Mouse (Mus musculus): ENCODE results near the gene Rtf1. TPM values are rescaled to one million over a fixed set of nuclear protein-coding genes. Genes with fewer than 3 reads are reported as not detected.
A peak's percentile ranks its signal among the peaks of the same experiment; 100 is the strongest.

Rtf1 gene
- polyA plus RNA-seq, 1 experiment from 2014 or later, result 19.3 TPM

DNA sequence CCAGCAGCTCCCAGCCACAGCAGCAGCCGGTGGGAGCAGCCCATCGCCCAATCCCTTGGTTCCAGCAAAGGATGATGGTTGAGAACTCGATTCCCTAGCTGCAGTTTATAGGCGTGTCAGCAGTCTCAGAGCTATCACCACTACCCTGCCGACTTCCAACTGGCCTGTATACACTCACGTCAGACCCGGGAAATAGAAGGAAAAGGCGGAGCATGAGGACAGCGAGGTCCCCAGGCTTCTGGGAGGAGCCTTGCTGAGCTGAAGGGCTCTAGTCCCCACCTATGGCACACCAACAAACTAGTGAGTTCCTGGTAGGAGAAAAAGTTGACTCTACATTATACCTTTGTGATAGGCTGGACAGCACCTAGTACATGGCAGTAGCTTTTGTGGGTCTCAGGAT is 85.4 kb downstream of the Rtf1 start, which contains the start of gene Ltk:
Ltk (minus strand) TSS at position 181 of the 400 bp plus-strand sequence.
- Histone ChIP-seq H3K9me3 (ENCODE audit: low read length) (no peaks in the 10 kb centered on the region), H3K36me3 (replicated peaks; ENCODE audit: insufficient read depth, low read length) (peaks cover 3% of the 10 kb centered on the region; the same call in 1 of the 2 replicates), H3K4me3 (ENCODE audit: low read depth, low read length) (no peak within 1 kb of the TSS), H3K27ac (ENCODE audit: low read depth) (no peak within 1 kb of the TSS), H3K27me3 (ENCODE audit: insufficient read depth, low read length) (peaks cover 41% of the 10 kb centered on the region), H3K4me1 (ENCODE audit: insufficient read depth) (peaks cover 10% of the 10 kb centered on the region), H3K9ac (replicated peaks) (no peak within 1 kb of the TSS), H3K4me2 (ENCODE audit: low read depth, low read length) (0 out of 2 replicates have a peak within 1 kb of the TSS, but pooled peaks have one; percentile 96)
- WGBS (ENCODE audit: insufficient replicate concordance), result 14% methylated on average over 9 of the region's 9 CpGs
- DNase-seq (no peak), ATAC-seq (no peak)
- TF ChIP-seq EP300 (IDR thresholded peaks at IDR 0.05; ENCODE audit: low read depth) (no peak), CTCF (IDR thresholded peaks at IDR 0.05; ENCODE audit: low read depth) (no peak)

DNA sequence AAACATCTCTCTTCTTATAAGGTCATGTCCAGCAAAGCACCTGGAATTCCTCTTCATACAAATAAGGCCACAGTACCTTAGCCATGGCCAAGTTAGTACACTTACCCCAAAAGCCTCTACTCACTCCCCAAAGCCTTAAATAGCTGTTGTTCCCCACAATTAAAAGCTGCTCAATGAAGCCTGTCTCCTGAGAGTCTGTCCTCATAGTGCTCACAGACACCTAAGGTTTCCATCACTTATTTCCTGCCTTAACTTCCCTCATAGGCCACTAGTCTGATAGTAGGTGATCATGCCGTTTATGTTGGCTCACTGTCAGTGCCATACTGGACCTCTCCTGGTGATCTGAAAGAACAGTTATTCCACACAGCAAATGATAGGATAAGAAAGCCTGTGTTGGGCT is 87.4 kb downstream of the Rtf1 start:
- no peak overlapping the region for H3K9ac ChIP-seq (replicated peaks)
- H3K4me3 ChIP-seq (ENCODE audit: low read depth, low read length), result no peak overlapping the region
- 43% methylated on average over 1 of the region's 1 CpGs for WGBS (ENCODE audit: insufficient replicate concordance)
- peaks cover 29% of the 10 kb centered on the region for H3K27me3 ChIP-seq (ENCODE audit: insufficient read depth, low read length)
- H3K27ac ChIP-seq (ENCODE audit: low read depth), result no peak overlapping the region
- no peaks in the 10 kb centered on the region for H3K9me3 ChIP-seq (ENCODE audit: low read length)
- TF ChIP-seq EP300 (IDR thresholded peaks at IDR 0.05; ENCODE audit: low read depth) (no peak), CTCF (IDR thresholded peaks at IDR 0.05; ENCODE audit: low read depth) (no peak)
- DNase-seq, result no peak
- peaks cover 4% of the 10 kb centered on the region; the same call in 1 of the 2 replicates for H3K36me3 ChIP-seq (replicated peaks; ENCODE audit: insufficient read depth, low read length)
- H3K4me2 ChIP-seq (ENCODE audit: low read depth, low read length), result no peak overlapping the region
- peaks cover 10% of the 10 kb centered on the region for H3K4me1 ChIP-seq (ENCODE audit: insufficient read depth)
- no peak for ATAC-seq

DNA sequence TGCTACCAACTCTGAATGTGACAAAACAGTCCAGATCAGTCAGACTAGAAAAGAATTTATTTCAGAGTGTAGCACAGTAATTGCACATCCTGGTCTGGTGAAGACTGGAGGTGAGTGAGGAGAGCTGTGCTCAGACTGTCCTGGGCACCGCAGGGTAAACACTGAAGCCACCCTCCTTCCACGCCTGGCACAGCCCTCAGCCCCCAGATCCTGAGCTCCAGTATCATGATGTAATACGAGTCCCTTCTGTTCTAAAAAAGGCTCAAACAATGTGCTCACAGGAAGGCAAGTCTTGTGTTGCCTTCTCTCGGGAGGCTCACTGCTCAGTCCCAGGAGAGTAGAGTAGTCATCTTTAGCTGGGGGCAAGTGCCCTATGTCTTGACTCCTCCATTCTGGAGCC is 89.1 kb downstream of the Rtf1 start:
- WGBS (ENCODE audit: insufficient replicate concordance), result 71% methylated on average over 4 of the region's 4 CpGs
- Histone ChIP-seq H3K9me3 (ENCODE audit: low read length) (no peaks in the 10 kb centered on the region), H3K4me2 (ENCODE audit: low read depth, low read length) (no peak overlapping the region), H3K36me3 (replicated peaks; ENCODE audit: insufficient read depth, low read length) (peaks cover 14% of the 10 kb centered on the region), H3K4me1 (ENCODE audit: insufficient read depth) (no peaks in the 10 kb centered on the region; the same call in 1 of the 2 replicates), H3K27me3 (ENCODE audit: insufficient read depth, low read length) (peaks cover 14% of the 10 kb centered on the region), H3K9ac (replicated peaks) (no peak overlapping the region), H3K27ac (ENCODE audit: low read depth) (no peak overlapping the region), H3K4me3 (ENCODE audit: low read depth, low read length) (no peak overlapping the region)
- DNase-seq (no peak), ATAC-seq (no peak)
- TF ChIP-seq EP300 (IDR thresholded peaks at IDR 0.05; ENCODE audit: low read depth) (no peak), CTCF (IDR thresholded peaks at IDR 0.05; ENCODE audit: low read depth) (no peak)

DNA sequence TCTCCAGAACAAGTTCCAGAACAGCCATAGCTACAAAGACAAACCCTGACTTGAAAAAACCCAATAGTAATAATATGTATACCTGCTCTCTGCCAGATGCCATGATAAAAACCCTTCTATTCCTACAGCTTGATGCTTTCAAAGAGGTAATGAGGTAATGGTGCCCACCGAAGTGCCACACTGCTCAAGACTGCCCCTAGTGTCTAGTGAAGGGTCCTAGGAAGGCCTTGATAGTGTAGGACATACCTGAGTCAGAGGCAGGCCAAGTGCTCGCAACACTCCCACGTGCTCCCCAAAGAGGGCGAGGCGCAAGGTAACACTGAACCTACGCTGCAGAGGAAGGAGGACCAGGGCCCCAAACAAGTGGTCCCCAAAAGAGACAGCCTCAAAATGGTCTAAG is 92.4 kb downstream of the Rtf1 start:
- ATAC-seq, result no peak
- H3K27ac ChIP-seq (ENCODE audit: low read depth), result no peak overlapping the region
- TF ChIP-seq CTCF (IDR thresholded peaks at IDR 0.05; ENCODE audit: low read depth) (peak; percentile 52), EP300 (IDR thresholded peaks at IDR 0.05; ENCODE audit: low read depth) (no peak)
- no peak overlapping the region for H3K4me2 ChIP-seq (ENCODE audit: low read depth, low read length)
- H3K9ac ChIP-seq (replicated peaks), result no peak overlapping the region
- 91% methylated on average over 6 of the region's 6 CpGs for WGBS (ENCODE audit: insufficient replicate concordance)
- peaks cover 29% of the 10 kb centered on the region for H3K36me3 ChIP-seq (replicated peaks; ENCODE audit: insufficient read depth, low read length)
- no peaks in the 10 kb centered on the region for H3K27me3 ChIP-seq (ENCODE audit: insufficient read depth, low read length)
- H3K4me3 ChIP-seq (ENCODE audit: low read depth, low read length), result no peak overlapping the region
- no peaks in the 10 kb centered on the region for H3K4me1 ChIP-seq (ENCODE audit: insufficient read depth)
- no peak for DNase-seq
- H3K9me3 ChIP-seq (ENCODE audit: low read length), result no peaks in the 10 kb centered on the region

Other genes with a start within 250 kb of the Rtf1 start
- gene Ino80, start 197.4 kb upstream of the Rtf1 start, polyA plus RNA-seq (2015; fragmentation: Nextera tagmentation; extraction: Ambion mirVana), result 0.97 and 1.0 TPM in 2 replicates
- gene Exd1, start 127.4 kb upstream of the Rtf1 start, polyA plus RNA-seq (2015; fragmentation: Nextera tagmentation; extraction: Ambion mirVana), result 0.18 and 0.29 TPM in 2 replicates
- 146 and 149 TPM in 2 replicates for gene Chp1, start 127.4 kb upstream of the Rtf1 start, polyA plus RNA-seq (2015; fragmentation: Nextera tagmentation; extraction: Ambion mirVana)
- gene Nusap1, start 56.8 kb upstream of the Rtf1 start, polyA plus RNA-seq (2015; fragmentation: Nextera tagmentation; extraction: Ambion mirVana), result 45.8 and 48.5 TPM in 2 replicates
- 14.3 and 16.5 TPM in 2 replicates for gene Oip5, start 56.6 kb upstream of the Rtf1 start, polyA plus RNA-seq (2015; fragmentation: Nextera tagmentation; extraction: Ambion mirVana)
- gene Ndufaf1, start 12.2 kb upstream of the Rtf1 start, polyA plus RNA-seq (2015; fragmentation: Nextera tagmentation; extraction: Ambion mirVana), result 26.7 and 27.2 TPM in 2 replicates
- 2.7 and 3.6 TPM in 2 replicates for gene Itpka, start 67.3 kb downstream of the Rtf1 start, polyA plus RNA-seq (2015; fragmentation: Nextera tagmentation; extraction: Ambion mirVana)
- 0.13 and 0.16 TPM in 2 replicates for gene Ltk, start 85.4 kb downstream of the Rtf1 start, polyA plus RNA-seq (2015; fragmentation: Nextera tagmentation; extraction: Ambion mirVana)
- 3.7 and 3.9 TPM in 2 replicates for gene Rpap1, start 112.5 kb downstream of the Rtf1 start, polyA plus RNA-seq (2015; fragmentation: Nextera tagmentation; extraction: Ambion mirVana)
- 0.26 and 0.30 TPM in 2 replicates for gene Tyro3, start 122.7 kb downstream of the Rtf1 start, polyA plus RNA-seq (2015; fragmentation: Nextera tagmentation; extraction: Ambion mirVana)
- gene Mga, start 222.2 kb downstream of the Rtf1 start, polyA plus RNA-seq (2015; fragmentation: Nextera tagmentation; extraction: Ambion mirVana), result 4.3 and 4.6 TPM in 2 replicates